Comparison of ENCODE assay signal across 31 mouse cellular contexts in the genomic region with DNA sequence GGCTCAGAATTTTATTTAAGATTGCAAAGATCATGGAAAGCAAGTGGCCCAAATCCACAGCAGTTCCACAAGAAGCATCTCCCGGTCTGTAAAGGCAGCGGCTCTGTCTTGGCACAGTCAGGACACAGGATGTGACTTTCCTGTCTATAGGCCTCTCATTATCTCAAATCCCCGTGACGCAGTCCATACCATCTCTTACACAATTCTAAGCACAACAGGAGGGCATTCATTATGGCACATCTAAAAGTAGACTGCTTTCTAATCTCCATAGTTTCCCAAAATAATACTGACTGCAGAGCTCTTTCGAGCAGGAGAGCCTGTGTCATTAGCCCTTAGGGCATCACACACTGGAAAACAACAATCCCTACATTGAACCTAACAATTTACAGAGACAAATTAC. TPM values are rescaled to one million over a fixed set of nuclear protein-coding genes. Genes with fewer than 3 reads are reported as not detected.
DNase-seq lines count a peak whose midpoint lies in the region; ATAC-seq and TF ChIP-seq lines count a peak whose summit lies in the region.
"Had no signal": no experiment of that assay in that cellular context is flagged by ENCODE, and none has a peak within 500 bp of the region (broad histone marks: within the 10 kb centered on the region; RNA-seq: fewer than 3 reads in every experiment).

No protein-coding gene starts in this region.

- H3K4me3 ChIP-seq in cerebellum, adult 2 months (replicated peaks; ENCODE audit: insufficient read depth, low read depth, low read length): no peak overlapping the region
- H3K4me3 ChIP-seq in heart, embryonic 11.5 days (ENCODE audit: low read depth, low read length): no peak overlapping the region
- no peak overlapping the region for H3K4me3 ChIP-seq in heart, embryonic 16.5 days (ENCODE audit: low read length)
- no peak overlapping the region for H3K4me3 ChIP-seq in heart, postnatal 0 days (ENCODE audit: low read depth, low read length)
- H3K4me3 ChIP-seq: embryonic facial prominence, embryonic 15.5 days; forebrain, embryonic 12.5 days; hindbrain, embryonic 13.5 days; limb, embryonic 13.5 days; neural tube, embryonic 15.5 days; stomach, embryonic 15.5 days had no signal

- intact Hi-C loops in heart, postnatal 25 days (cut with DNase I): no loop called here

- peak overlapping the region; percentile 28; the same call in 1 of the 2 replicates for H3K9ac ChIP-seq in heart, embryonic 11.5 days (ENCODE audit: low read depth, low read length)
- peak overlapping the region; percentile 15; the same call in 1 of the 2 replicates for H3K9ac ChIP-seq in heart, embryonic 16.5 days (ENCODE audit: low read length)
- H3K9ac ChIP-seq in heart, postnatal 0 days (replicated peaks; ENCODE audit: low read depth, low read length): no peak overlapping the region
- H3K9ac ChIP-seq: embryonic facial prominence, embryonic 15.5 days; forebrain, embryonic 12.5 days; forebrain, postnatal 0 days; hindbrain, embryonic 13.5 days; limb, embryonic 13.5 days; neural tube, embryonic 15.5 days; stomach, embryonic 15.5 days had no signal

- H3K27me3 ChIP-seq in cerebellum, adult 2 months (ENCODE audit: control insufficient read depth, insufficient read depth, low read length): no peaks in the 10 kb centered on the region
- no peaks in the 10 kb centered on the region for H3K27me3 ChIP-seq in heart, embryonic 11.5 days (ENCODE audit: control insufficient read depth, insufficient read depth, low read length)
- H3K27me3 ChIP-seq in heart, embryonic 16.5 days (ENCODE audit: control insufficient read depth, insufficient read depth, low read length): no peaks in the 10 kb centered on the region
- H3K27me3 ChIP-seq in heart, postnatal 0 days (ENCODE audit: control insufficient read depth, insufficient read depth, low read length): no peaks in the 10 kb centered on the region
- H3K27me3 ChIP-seq: CH12.LX; embryonic facial prominence, embryonic 15.5 days; forebrain, embryonic 12.5 days; hindbrain, embryonic 13.5 days; limb, embryonic 13.5 days; neural tube, embryonic 15.5 days; stomach, embryonic 15.5 days had no signal

- no peaks in the 10 kb centered on the region for H3K36me3 ChIP-seq in heart, embryonic 11.5 days (ENCODE audit: control insufficient read depth, insufficient read depth, low read length)
- H3K36me3 ChIP-seq in heart, embryonic 16.5 days (ENCODE audit: control insufficient read depth, insufficient read depth): peaks cover 3% of the 10 kb centered on the region; the same call in 1 of the 2 replicates
- H3K36me3 ChIP-seq in heart, postnatal 0 days (replicated peaks; ENCODE audit: control insufficient read depth, insufficient read depth, low read length): no peaks in the 10 kb centered on the region
- H3K36me3 ChIP-seq: embryonic facial prominence, embryonic 15.5 days; stomach, embryonic 15.5 days had no signal

- peaks cover 16% of the 10 kb centered on the region; the same call in 1 of the 2 replicates for H3K4me1 ChIP-seq in cerebellum, adult 2 months (ENCODE audit: control insufficient read depth, insufficient read depth, low read length)
- H3K4me1 ChIP-seq in heart, embryonic 11.5 days (ENCODE audit: control insufficient read depth, insufficient read depth, low read length): peaks cover 7% of the 10 kb centered on the region; the same call in 1 of the 2 replicates
- H3K4me1 ChIP-seq in heart, embryonic 16.5 days (ENCODE audit: control insufficient read depth, insufficient read depth, low read length): peaks cover 21% of the 10 kb centered on the region
- H3K4me1 ChIP-seq in heart, postnatal 0 days (ENCODE audit: control insufficient read depth, insufficient read depth): peaks cover 16% of the 10 kb centered on the region
- H3K4me1 ChIP-seq: embryonic facial prominence, embryonic 15.5 days; forebrain, embryonic 12.5 days; hindbrain, embryonic 13.5 days; limb, embryonic 13.5 days; neural tube, embryonic 15.5 days; stomach, embryonic 15.5 days had no signal

- DNase-seq in cerebellum, adult 2 months: peak in 1 of 2 experiments; percentile 71
- no peak for DNase-seq in cerebellum, adult 11 months
- DNase-seq in heart, postnatal 25 days (ENCODE audit: low spot score): no peak
- no peak for DNase-seq in heart, adult 11 months
- DNase-seq in heart, postnatal 0 days (ENCODE audit: low spot score): peak; percentile 85
- no peak for DNase-seq in adrenal gland, adult 18-20 months (ENCODE audit: low spot score in 2 of 2)
- DNase-seq: adrenal gland, adult 8-10 months; cerebellum, adult 11-12 months; cerebellum, postnatal 10 days; forebrain, postnatal 0 days; gastrocnemius, postnatal 25 days; kidney, adult 9 months; kidney, postnatal 14 days; layer of hippocampus, adult 9-11 months; lung, adult 18-20 months; lung, postnatal 4 days; midbrain, embryonic 14.5 days; right cerebral cortex, postnatal 25 days had no signal

- H3K27ac ChIP-seq in cerebellum, adult 2 months (ENCODE audit: insufficient read depth, low read length): 0 out of 2 replicates have a peak overlapping the region, but pooled peaks have one; percentile 50
- H3K27ac ChIP-seq in heart, embryonic 11.5 days (ENCODE audit: low read depth, low read length): peak overlapping the region; percentile 71
- H3K27ac ChIP-seq in heart, embryonic 16.5 days (ENCODE audit: low read length): peak overlapping the region; percentile 81
- peak overlapping the region; percentile 84 for H3K27ac ChIP-seq in heart, postnatal 0 days (ENCODE audit: low read depth)
- H3K27ac ChIP-seq: embryonic facial prominence, embryonic 15.5 days; forebrain, embryonic 12.5 days; hindbrain, embryonic 13.5 days; limb, embryonic 13.5 days; neural tube, embryonic 15.5 days; stomach, embryonic 15.5 days had no signal

- no peaks in the 10 kb centered on the region for H3K9me3 ChIP-seq in heart, embryonic 11.5 days (replicated peaks; ENCODE audit: control insufficient read depth, low read length)
- H3K9me3 ChIP-seq in heart, embryonic 16.5 days (replicated peaks; ENCODE audit: control insufficient read depth, low read length): no peaks in the 10 kb centered on the region
- no peaks in the 10 kb centered on the region for H3K9me3 ChIP-seq in heart, postnatal 0 days (replicated peaks; ENCODE audit: control insufficient read depth, low read length)
- H3K9me3 ChIP-seq: embryonic facial prominence, embryonic 15.5 days; forebrain, embryonic 12.5 days; hindbrain, embryonic 13.5 days; limb, embryonic 13.5 days; neural tube, embryonic 15.5 days; stomach, embryonic 15.5 days had no signal

- no peak for TF ChIP-seq POLR2A in cerebellum, adult 2 months (IDR thresholded peaks at IDR 0.05; ENCODE audit: borderline replicate concordance, insufficient read depth, low read length)

- no peak overlapping the region for H3K4me2 ChIP-seq in heart, embryonic 11.5 days
- H3K4me2 ChIP-seq in heart, embryonic 16.5 days (ENCODE audit: low read depth, low read length): peak overlapping the region; percentile 12; the same call in 1 of the 2 replicates
- no peak overlapping the region for H3K4me2 ChIP-seq in heart, postnatal 0 days (ENCODE audit: low read depth, low read length)
- H3K4me2 ChIP-seq: embryonic facial prominence, embryonic 15.5 days; forebrain, embryonic 12.5 days; hindbrain, embryonic 13.5 days; limb, embryonic 13.5 days; liver, embryonic 11.5 days; neural tube, embryonic 15.5 days; stomach, embryonic 15.5 days had no signal

- no peak for TF ChIP-seq EP300 in heart, postnatal 0 days (IDR thresholded peaks at IDR 0.05; ENCODE audit: low read depth)

- no peak for ATAC-seq in heart, embryonic 11.5 days (replicated peaks; ENCODE audit: insufficient number of reproducible peaks, low FRiP score, low TSS enrichment)
- ATAC-seq in heart, embryonic 16.5 days (replicated peaks; ENCODE audit: extremely low read depth, insufficient read depth, low FRiP score): peak; percentile 70
- ATAC-seq in heart, postnatal 0 days (ENCODE audit: insufficient read depth, low read depth): peak; percentile 75
- ATAC-seq: activated CD4-positive, CD25-positive, alpha-beta regulatory T cell, adult 4 months; forebrain, postnatal 0 days; intestine, postnatal 0 days; lung, postnatal 0 days had no signal

- WGBS in cerebellum, adult 2 months: 12% methylated on average over 5 of the region's 5 CpGs
- 30% methylated on average over 5 of the region's 5 CpGs for WGBS in heart, embryonic 11.5 days (ENCODE audit: insufficient replicate concordance)
- 25% methylated on average over 5 of the region's 5 CpGs for WGBS in heart, embryonic 16.5 days
- 5% methylated on average over 5 of the region's 5 CpGs for WGBS in heart, postnatal 0 days

- TF ChIP-seq CTCF in cerebellum, adult 2 months (IDR thresholded peaks at IDR 0.05; ENCODE audit: borderline replicate concordance, insufficient read depth, low read depth, low read length): no peak
- no peak for TF ChIP-seq CTCF in heart, postnatal 0 days (IDR thresholded peaks at IDR 0.05; ENCODE audit: low read depth)

RNA-seq across cellular contexts. Expression of gene Plekho1, which starts 17.0 kb away (rescaled TPM):
- 155 and 160 TPM in 2 replicates for polyA plus RNA-seq in cerebellum, adult 2 months (2012; rRNA removed)
- 69.5 and 82.2 TPM in 2 replicates for polyA plus RNA-seq in heart, embryonic 11.5 days (2014; fragmentation: Nextera tagmentation; extraction: Ambion mirVana)
- total RNA-seq in heart, postnatal 25 days (2021): 10 to 100 TPM; 76.4 to 89.1 TPM
- polyA plus RNA-seq in heart, embryonic 16.5 days (2015; fragmentation: Nextera tagmentation; extraction: Ambion mirVana): 63.3 and 67.1 TPM in 2 replicates
- 116 and 138 TPM in 2 replicates for total RNA-seq in heart, postnatal 0 days (2014; rRNA removed; ENCODE audit: low replicate concordance)
- polyA plus RNA-seq in heart, postnatal 0 days (2015; fragmentation: Nextera tagmentation; extraction: Ambion mirVana): 74.9 and 94.8 TPM in 2 replicates
- total RNA-seq in adrenal gland, adult 18-20 months (2021): 10 to 100 TPM; 20.9 to 32.2 TPM

RNA-seq across cellular contexts. Expression of gene Vps45, which starts 45.5 kb away (rescaled TPM):
- 33.3 and 33.6 TPM in 2 replicates for polyA plus RNA-seq in cerebellum, adult 2 months (2012; rRNA removed)
- 20.4 and 23.9 TPM in 2 replicates for polyA plus RNA-seq in heart, embryonic 11.5 days (2014; fragmentation: Nextera tagmentation; extraction: Ambion mirVana)
- 10 to 100 TPM; 20.5 to 26.0 TPM for total RNA-seq in heart, postnatal 25 days (2021)
- 34.6 and 39.4 TPM in 2 replicates for polyA plus RNA-seq in heart, embryonic 16.5 days (2015; fragmentation: Nextera tagmentation; extraction: Ambion mirVana)
- 10.5 and 17.3 TPM in 2 replicates for total RNA-seq in heart, postnatal 0 days (2014; rRNA removed; ENCODE audit: low replicate concordance)
- polyA plus RNA-seq in heart, postnatal 0 days (2015; fragmentation: Nextera tagmentation; extraction: Ambion mirVana): 42.9 and 49.4 TPM in 2 replicates
- total RNA-seq in adrenal gland, adult 18-20 months (2021): 10 to 100 TPM; 26.4 to 31.4 TPM
